Mouse (Mus musculus) left cerebral cortex, adult 2 months (tissue): ENCODE results near the gene Dip2c. TPM values are rescaled to one million over a fixed set of nuclear protein-coding genes. Genes with fewer than 3 reads are reported as not detected.

Source experiments
- DNase-seq, 2 experiments: peaks; one replicate each; pipeline ENCODE4 v3.0.0; 2021 to 2022; ENCODE audit warnings: low spot score in 2 of 2, mixed read lengths in 1 of 2; ENCODE audit errors: extremely low spot score in 1 of 2
- H3K27ac ChIP-seq: fragments of 200-600 bp; 2 replicates; pipeline ENCODE4 v1.8.1; 2022
- H3K4me3 ChIP-seq: fragments of 200-600 bp; 2 replicates; pipeline ENCODE4 v1.8.1; 2022
- CTCF ChIP-seq: fragments of 200-600 bp; IDR thresholded peaks from 2 replicates; pipeline ENCODE4 v1.8.1; 2022; ENCODE audit warnings: antibody characterized with exemption, mild to moderate bottlenecking, moderate library complexity
- intact Hi-C: fragments of 180-260 bp; cut with DNase I; formaldehyde crosslinking; loops from one replicate; pipeline ENCODE4 v1.15.1; 2025
- total RNA-seq, 2 experiments: library from RNA; stranded (reverse); gene quantifications; 2 replicates each; pipeline ENCODE4 v1.2.3; 2021

The Dip2c gene
- total RNA-seq, 2 experiments from 2014 or later, result 66.6 to 76.1 TPM

GRCm38 (mm10) chr13:9583579-9583978 lies 307.3 kb downstream of the Dip2c start:
- no peak overlapping the region for H3K4me3 ChIP-seq
- no peak for TF ChIP-seq CTCF
- no peak overlapping the region for H3K27ac ChIP-seq
- no peak for DNase-seq
- intact Hi-C loops, result no loop called here

DNA sequence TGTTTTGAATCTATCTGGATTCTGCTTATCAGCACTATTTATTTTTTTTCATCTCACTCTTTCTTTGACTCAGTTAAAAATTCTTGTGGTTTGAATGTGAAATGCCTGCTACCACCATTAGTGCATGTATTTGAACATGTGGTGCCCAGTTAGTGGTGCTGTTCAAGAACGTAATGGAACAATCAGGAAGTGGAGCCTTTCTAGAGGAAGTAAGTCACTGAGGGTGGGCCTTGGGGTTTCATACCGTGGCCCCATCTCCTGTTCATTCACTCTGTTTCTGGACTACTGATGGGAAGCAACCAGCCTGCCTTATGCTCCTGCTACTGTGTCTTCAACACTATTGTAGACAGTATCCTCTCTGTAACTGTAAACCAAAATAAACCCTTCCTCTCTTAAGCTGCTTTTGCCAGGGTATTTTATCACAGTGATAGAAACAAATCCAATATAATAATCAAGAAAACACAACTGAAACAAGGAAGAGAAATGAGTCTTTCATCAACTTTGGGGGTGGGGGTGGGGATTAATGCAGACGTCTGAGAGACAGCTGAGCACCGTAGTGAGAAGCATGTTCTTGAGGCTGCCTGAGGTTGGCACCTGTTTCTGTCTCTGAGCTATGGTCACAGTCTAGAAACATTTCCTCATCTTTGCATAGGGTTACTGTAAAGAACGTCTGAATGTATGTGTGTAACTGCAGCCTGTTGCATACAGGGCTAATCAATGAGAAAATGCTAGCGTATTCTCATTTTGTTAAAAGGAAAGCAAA lies 323.2 kb downstream of the Dip2c start:
- intact Hi-C loops, result no loop called here
- TF ChIP-seq CTCF, result no peak
- no peak for DNase-seq
- H3K4me3 ChIP-seq, result no peak overlapping the region
- H3K27ac ChIP-seq, result no peak overlapping the region

- DNase-seq, result no peak
- no peak for TF ChIP-seq CTCF
- H3K27ac ChIP-seq, result no peak overlapping the region
- intact Hi-C loops, result no loop called here
- H3K4me3 ChIP-seq, result no peak overlapping the region
These were observed 325.0 kb downstream of the Dip2c start for GRCm38 (mm10) chr13:9601350-9601749.

DNA sequence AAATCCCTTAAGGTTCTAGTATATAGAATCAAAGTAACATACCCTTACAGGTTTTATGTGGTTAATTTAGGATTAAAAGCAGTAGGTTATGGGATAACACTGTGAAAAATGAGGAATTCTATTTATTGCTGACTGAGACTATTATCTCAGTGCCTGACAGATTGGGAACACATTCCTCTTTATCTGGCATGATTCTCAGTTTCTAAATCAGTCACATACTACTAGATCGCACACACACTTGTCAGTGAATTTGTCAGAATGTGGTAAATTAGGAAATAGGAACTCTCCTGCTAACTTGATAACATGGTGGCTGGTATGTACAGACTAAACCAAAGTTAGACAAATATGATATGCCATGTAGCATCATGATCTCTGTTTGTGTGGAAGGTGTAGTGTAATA lies 334.9 kb downstream of the Dip2c start:
- DNase-seq, result no peak
- intact Hi-C loops, result no loop called here
- no peak overlapping the region for H3K4me3 ChIP-seq

GRCm38 (mm10) chr13:9632684-9633083 lies 356.4 kb downstream of the Dip2c start:
- intact Hi-C loops, result no loop called here
- H3K27ac ChIP-seq, result no peak overlapping the region
- no peak for TF ChIP-seq CTCF
- DNase-seq, result no peak
- H3K4me3 ChIP-seq, result no peak overlapping the region

More for the DNA sequence above, 334.9 kb downstream of the Dip2c start:
- H3K27ac ChIP-seq, result no peak overlapping the region
- no peak for TF ChIP-seq CTCF

- Histone ChIP-seq H3K4me3 (no peak overlapping the region), H3K27ac (no peak overlapping the region)
- TF ChIP-seq CTCF, result no peak
- DNase-seq, result no peak
- intact Hi-C loops, result loop anchor here (5.0 kb wide), 1 partner anchor 454 kb away; no protein-coding TSS in a partner anchor
These were observed 359.6 kb downstream of the Dip2c start for GRCm38 (mm10) chr13:9635951-9636350.

- H3K4me3 ChIP-seq, result no peak overlapping the region
- no peak for DNase-seq
- intact Hi-C loops, result loop anchor here (5.0 kb wide), 1 partner anchor 454 kb away; no protein-coding TSS in a partner anchor
- TF ChIP-seq CTCF, result peak; percentile 54
- H3K27ac ChIP-seq, result no peak overlapping the region
These were observed 360.2 kb downstream of the Dip2c start for GRCm38 (mm10) chr13:9636505-9636904.

DNA sequence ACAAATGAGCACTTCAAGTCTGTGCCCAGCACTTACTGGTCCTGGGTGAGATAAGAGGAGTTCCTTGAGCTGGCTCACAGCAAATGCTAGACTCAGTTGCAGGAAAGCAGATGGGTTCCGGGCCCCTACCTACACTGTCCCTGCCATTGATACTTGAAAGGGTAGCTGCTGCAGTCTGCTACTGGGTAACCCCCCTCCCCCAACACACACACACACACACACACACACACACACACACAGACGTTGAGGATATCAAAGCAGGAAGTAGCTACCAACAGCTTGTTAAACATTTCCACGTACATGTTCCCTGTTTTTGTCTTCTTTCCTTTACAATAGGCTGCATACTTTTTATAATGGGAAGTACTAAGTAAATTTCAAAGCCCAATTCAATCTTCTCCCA lies 361.6 kb downstream of the Dip2c start:
- no peak overlapping the region for H3K4me3 ChIP-seq
- intact Hi-C loops, result loop anchor here (5.0 kb wide), 1 partner anchor 456 kb away; no protein-coding TSS in a partner anchor
- no peak for TF ChIP-seq CTCF
- H3K27ac ChIP-seq, result no peak overlapping the region
- DNase-seq, result no peak

DNA sequence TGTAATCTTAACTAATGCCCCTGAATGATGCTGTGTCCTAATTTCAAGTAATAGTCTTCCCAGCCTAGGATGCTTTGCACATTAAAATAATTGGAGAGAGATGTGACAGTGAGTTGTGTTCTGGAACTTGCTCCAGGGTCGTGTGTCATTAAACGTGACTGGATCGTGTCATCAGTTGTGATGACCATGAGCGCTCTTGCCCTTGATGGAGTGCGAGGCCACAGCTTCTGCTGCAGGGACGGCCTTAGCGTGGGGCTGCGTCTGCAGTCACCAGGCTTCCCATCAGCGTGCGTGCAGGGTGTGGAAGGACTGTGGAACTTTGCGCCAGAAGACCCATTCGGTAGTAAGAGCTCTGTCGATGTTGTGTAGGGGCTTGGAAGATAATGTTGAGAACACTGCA lies 372.4 kb downstream of the Dip2c start:
- no peak overlapping the region for H3K4me3 ChIP-seq
- intact Hi-C loops, result no loop called here
- no peak for DNase-seq
- TF ChIP-seq CTCF, result no peak
- H3K27ac ChIP-seq, result no peak overlapping the region

GRCm38 (mm10) chr13:9649894-9650293 lies 373.6 kb downstream of the Dip2c start:
- no peak for TF ChIP-seq CTCF
- no peak overlapping the region for H3K4me3 ChIP-seq
- DNase-seq, result no peak
- intact Hi-C loops, result no loop called here
- peak overlapping the region; percentile 3; the same call in 1 of the 2 replicates for H3K27ac ChIP-seq

- Histone ChIP-seq H3K4me3 (no peak overlapping the region), H3K27ac (peak overlapping the region; percentile 3; the same call in 1 of the 2 replicates)
- no peak for TF ChIP-seq CTCF
- DNase-seq, result no peak
- intact Hi-C loops, result no loop called here
These were observed 374.3 kb downstream of the Dip2c start for GRCm38 (mm10) chr13:9650580-9650979.

- DNase-seq, result no peak
- Histone ChIP-seq H3K27ac (no peak overlapping the region), H3K4me3 (no peak overlapping the region)
- intact Hi-C loops, result no loop called here
- no peak for TF ChIP-seq CTCF
These were observed 376.7 kb downstream of the Dip2c start for GRCm38 (mm10) chr13:9653018-9653417.

DNA sequence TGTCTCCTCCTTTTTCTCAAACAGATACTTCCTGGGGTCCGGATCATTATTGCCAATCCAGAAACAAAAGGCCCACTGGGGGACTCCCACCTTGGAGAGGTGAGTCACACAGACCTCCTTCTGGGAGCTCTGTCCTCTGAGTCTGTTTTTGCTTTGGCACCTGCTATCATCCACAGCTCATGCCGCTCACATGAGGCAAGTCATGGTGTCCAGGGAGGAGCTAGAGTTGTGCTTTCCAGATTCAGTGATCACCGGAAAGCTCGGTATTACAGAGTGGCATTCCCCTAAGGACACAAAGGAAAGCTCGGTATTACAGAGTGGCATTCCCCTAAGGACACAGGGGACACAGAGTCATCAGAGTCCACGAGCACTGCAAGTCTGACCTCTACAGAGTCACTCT lies 380.3 kb downstream of the Dip2c start:
- intact Hi-C loops, result no loop called here
- H3K27ac ChIP-seq, result no peak overlapping the region
- TF ChIP-seq CTCF, result no peak
- DNase-seq, result no peak
- no peak overlapping the region for H3K4me3 ChIP-seq
